Mouse (Mus musculus) brain, embryonic 14.5 days (tissue): ENCODE measurements around the gene Mindy3. TPM values are rescaled to one million over a fixed set of nuclear protein-coding genes. Genes with fewer than 3 reads are reported as not detected.
A peak's percentile ranks its signal among the peaks of the same experiment; 100 is the strongest.

Source experiments
- DNase-seq: peaks from one replicate; pipeline ENCODE4 v3.0.0-alpha.2; 2011; ENCODE audit warnings: low read depth
- CTCF ChIP-seq: fragments of 200-500 bp; IDR thresholded peaks from 2 replicates; pipeline ENCODE4 v1.5.1; 2012; ENCODE audit warnings: inconsistent platforms, mild to moderate bottlenecking, moderate library complexity, borderline replicate concordance; ENCODE audit not compliant: insufficient read depth, insufficient read length; ENCODE audit errors: extremely low read depth
- POLR2A ChIP-seq: fragments of 200-500 bp; IDR thresholded peaks from 2 replicates; pipeline ENCODE4 v1.6.1; 2012; ENCODE audit warnings: mild to moderate bottlenecking, inconsistent platforms, borderline replicate concordance; ENCODE audit not compliant: poor library complexity, insufficient read depth, insufficient read length, severe bottlenecking; ENCODE audit errors: extremely low read depth
- polyA plus RNA-seq: library from polyadenylated mRNA; depleted of rRNA; stranded (reverse); fragments of >200 nt; gene quantifications from 2 replicates; pipeline ENCODE4 v1.2.3, GENCODE M21; 2012

Mindy3 gene
- polyA plus RNA-seq, 1 experiment = 57.1 TPM

DNA sequence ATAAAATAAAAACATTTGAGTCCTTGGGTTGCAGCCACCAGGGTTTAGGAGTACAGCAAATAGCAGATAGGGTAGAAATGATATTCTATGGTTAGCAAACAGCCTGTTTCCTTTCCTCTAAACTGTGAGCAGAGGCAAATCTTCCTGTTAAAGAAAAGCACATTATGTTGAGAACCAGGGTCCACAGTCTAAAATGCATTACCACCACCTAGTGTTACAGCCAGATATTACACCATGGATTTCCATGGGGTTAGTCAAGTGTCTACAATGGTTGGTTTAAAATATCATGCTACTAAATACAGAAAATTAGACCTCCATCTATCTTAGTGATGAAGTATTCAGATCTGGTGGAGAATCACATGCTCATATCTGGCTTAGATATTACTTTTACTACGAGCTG lies 30.2 kb downstream of the Mindy3 start:
- peak; percentile 82 for DNase-seq
- TF ChIP-seq CTCF (peak; percentile 63), POLR2A (no peak)

DNA sequence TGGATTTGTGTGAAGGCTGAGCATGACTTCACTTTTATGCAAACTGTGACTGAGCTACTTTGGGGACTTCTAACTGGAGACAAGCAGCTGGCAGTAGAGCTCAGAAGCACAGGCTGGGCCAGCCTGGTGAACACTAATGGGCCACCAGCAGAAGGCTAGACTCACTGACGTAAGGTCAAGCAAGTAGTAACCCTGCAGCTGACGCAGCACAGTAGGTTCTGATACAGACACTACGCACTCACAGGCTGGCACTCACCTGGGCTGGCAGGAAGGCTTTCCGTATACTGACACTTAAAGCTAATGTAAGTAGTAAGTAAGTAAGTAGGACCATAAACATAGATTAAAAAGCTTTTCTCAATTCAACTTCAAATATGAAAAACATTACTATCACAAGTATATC lies 30.7 kb downstream of the Mindy3 start:
- no peak for DNase-seq
- TF ChIP-seq CTCF = no peak
- TF ChIP-seq POLR2A = no peak

DNA sequence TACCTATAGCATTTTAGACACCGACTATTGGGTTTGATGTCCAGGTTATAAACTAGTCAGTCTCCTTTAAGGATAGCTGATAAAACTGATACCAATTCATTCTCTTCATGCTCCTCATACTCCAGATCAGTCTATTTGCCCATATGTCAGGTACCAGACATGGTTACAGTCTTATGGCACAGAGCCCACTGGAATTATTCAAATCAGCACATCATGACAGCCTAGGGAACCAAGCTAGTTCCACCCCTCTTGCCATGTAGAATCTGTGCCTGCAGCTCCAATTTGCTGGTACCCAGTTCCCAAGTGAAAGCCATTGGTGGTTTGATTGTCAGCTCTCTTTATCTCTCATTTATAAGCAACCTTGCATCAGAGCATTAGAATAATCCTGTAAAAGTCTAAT lies 34.9 kb downstream of the Mindy3 start:
- TF ChIP-seq POLR2A (no peak), CTCF (no peak)
- peak; percentile 80 for DNase-seq

DNA sequence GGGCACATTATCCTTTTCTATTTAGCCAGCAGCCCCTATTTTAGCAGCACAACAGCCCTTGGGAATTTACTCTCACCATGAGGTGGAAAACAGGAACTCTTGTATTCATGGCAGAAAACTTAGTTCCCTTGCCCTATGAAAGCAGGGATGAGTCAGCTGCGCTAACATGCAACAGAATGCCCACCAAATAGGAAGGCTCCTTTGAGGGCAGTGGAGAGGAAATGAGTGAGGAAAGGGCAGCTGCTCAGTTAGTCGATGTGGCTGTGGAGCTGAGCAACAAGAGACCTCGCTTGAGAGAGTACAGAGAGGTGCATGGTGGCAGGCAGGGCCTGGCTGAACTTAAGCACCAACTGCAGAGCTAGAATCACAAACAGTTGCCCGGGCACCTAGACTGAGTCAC lies 36.6 kb downstream of the Mindy3 start:
- DNase-seq = no peak
- no peak for TF ChIP-seq CTCF
- TF ChIP-seq POLR2A = no peak

DNA sequence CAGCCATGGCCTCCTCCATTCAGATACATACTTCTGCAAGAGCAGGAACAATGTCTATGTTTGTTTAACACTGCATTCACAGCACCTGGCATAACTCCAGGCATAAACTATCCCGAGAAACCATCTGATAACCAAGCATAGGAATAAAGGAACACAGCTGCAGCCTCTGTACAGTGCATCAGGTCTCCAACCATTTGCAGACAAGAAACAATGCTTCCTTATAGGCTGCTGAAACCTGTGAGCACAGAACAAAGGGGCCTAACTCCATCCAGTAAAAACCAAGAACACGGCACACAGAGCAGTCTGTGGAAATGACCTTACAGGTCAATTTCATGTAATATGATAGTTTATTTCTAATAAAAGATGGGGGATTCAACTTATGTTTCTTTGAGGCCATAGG lies 39.0 kb downstream of the Mindy3 start:
- TF ChIP-seq POLR2A = no peak
- no peak for TF ChIP-seq CTCF
- DNase-seq = no peak

DNA sequence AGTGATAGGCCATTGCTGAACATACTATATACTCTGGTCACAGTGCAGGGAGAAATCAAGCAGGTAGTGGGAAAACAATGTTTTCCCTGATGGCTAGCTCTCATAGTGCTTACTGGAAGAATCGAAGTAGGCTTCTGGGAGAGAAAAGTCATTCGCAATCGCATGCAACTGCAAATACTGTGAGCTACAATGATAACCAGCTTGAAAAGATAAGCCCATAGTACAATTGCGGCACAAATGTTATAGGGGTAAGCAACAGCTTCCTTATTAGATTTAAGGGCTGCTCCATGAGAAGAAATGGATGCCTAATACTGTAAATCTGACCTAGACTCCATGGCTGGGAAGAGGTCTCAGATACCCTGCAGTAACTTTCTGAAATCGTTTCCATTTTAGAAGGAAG lies 40.7 kb downstream of the Mindy3 start:
- TF ChIP-seq POLR2A (no peak), CTCF (no peak)
- DNase-seq = no peak

DNA sequence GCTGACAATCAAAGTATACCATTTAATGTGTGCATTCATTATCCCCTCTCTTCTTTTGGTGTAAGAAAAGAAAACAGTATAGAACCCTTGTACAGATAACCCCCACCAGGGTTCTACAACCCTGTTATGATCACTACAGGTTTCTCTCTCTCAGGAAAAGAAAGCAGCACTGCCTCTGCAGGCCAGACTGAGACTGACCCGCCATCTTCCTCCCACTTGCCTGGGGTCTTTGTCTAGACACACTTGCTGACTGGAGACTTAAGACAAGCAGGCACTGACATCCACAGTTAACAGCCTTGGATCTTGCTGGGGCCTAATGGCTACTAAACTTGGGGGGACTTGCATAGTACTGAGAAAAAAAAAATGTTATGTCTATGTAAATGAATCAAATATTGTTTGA lies 42.2 kb downstream of the Mindy3 start:
- TF ChIP-seq CTCF (no peak), POLR2A (no peak)

DNA sequence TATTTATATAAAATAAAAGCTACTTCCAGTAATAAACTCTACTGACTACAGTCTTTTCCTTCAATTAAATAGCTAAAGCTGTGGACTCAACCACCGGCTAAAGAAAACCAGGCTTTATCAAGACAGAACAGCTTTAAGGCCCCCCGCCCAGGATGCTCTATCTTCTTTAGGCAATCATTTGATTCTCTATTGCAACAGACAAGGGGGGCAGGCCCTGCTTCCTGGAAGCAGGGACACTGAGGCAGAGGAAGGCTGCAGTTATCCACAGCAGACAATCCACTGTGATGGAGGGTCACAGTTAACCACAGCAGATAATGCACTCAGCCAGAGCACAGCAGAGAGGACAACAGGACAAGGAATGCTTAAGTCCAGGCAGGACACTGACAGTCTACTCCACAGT lies 46.4 kb downstream of the Mindy3 start:
- DNase-seq = no peak
- no peak for TF ChIP-seq CTCF
- TF ChIP-seq POLR2A = no peak

More for the DNA sequence above, 42.2 kb downstream of the Mindy3 start:
- DNase-seq = no peak

DNA sequence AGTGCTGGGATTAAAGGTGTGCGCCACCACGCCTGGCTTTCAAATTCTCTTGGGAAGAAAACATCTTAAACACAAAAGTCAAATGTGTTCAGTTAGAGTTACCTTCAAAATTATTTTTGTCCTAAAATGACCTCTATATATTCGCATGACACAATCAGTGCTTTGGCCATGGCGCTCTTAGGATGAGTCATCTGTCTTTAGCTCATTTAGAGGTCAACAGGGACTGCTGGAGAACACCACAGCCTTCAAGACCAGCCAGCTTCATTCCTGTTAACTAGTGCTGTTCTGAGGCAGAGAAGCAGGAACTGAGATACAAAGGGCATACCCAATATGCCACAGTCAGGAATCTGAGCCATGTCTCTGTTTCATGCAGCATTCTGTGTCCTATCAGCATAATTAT lies 47.9 kb downstream of the Mindy3 start:
- DNase-seq = no peak
- TF ChIP-seq POLR2A (no peak), CTCF (no peak)

DNA sequence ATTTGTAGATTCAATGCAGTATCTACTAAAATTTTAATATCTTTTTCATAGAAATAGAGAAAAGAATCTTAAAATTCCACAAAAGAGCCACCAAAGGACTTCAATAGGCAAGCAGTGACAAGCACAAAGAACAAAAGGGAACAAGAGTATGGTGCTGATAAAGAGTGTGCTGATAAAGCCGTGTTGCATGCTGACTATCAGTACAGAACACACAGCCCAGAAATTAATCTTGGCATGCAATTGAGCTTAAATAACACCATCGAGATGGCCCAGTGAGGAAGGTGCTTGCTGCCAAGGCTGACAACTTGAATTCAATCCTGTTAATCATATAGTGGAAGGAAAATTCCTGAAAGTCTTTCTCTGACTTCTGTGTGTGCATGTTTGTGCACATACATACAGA lies 50.8 kb downstream of the Mindy3 start:
- TF ChIP-seq POLR2A (no peak), CTCF (no peak)
- DNase-seq = peak; percentile 46

DNA sequence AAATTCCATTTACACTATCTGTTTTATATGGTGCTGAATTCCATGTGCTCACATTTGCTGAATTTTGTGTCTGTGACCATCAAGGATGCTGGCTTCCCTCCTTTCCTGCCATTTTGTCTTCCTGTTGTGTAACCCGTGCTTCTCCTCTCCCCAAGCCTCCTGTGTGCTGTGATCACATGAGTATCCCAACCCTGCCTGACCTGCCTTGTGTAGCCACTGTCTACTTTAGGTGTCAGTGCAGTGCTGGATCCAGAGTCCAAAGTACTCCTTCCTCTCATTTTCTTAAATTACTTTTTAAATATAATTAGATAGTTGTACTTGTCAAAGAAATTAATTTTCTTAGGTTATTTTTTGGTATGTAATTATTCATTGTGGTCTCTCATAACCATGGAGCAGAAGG lies 51.3 kb downstream of the Mindy3 start:
- TF ChIP-seq POLR2A (no peak), CTCF (no peak)
- no peak for DNase-seq

DNA sequence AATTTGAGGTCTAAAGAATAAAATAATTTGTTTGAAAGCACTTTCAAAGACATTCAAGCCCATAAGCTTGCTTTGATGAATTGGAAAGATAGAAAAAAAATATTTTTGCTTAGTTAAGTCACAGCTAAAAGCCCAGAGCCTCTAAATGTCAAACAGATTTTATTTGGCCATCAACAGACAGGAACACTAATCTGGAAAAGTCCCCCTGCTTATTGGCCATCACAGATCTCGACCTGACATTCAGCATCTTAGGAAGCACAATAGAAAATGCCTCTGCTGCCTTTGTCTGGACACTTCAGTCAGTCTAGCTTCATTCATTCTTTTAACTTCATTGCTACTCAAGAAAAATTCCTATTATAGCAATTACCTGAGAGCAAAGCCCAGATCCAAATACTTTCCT lies 58.0 kb downstream of the Mindy3 start:
- DNase-seq = no peak
- TF ChIP-seq POLR2A = no peak
- TF ChIP-seq CTCF = no peak

DNA sequence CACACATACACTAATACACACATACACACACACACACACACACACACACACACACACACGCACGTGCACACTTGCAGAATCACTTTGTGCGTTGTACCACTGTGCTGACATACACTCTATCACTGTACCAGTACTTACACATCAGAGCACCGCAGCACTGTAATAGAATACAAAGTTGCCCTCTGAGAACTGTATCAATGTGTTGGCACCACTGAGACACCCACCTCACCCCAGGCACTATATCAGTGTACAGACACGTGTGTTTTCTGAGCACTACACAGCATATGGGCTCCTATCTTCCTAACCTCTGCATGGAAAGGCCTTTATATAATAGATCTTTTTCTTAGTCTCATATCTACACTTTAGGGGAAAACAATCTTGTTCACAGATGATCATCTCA lies 64.4 kb downstream of the Mindy3 start:
- no peak for TF ChIP-seq CTCF
- TF ChIP-seq POLR2A = no peak
- no peak for DNase-seq

DNA sequence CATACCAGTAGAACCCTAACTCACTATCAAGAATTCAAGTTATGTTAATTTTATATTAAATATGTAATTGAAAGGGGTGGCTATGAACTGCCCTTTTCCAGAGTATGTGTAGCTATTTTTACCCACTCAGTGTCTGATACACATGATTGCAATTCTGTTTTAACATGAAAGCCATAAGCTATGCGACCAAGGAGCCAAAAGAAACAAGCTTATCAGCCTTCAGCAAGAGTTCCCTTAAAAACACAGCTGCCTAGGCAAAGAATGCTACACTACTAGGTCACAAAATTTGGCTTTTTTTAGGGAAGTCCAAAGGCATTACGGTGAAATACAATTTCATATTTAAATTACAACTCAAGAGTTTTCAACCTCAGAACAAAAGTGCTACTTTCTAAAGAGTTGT lies 70.4 kb downstream of the Mindy3 start:
- DNase-seq = no peak
- TF ChIP-seq CTCF = no peak
- no peak for TF ChIP-seq POLR2A
